Mouse (Mus musculus) thymus, postnatal 10 days (tissue): ENCODE data around the gene Scand1.
A peak's percentile ranks its signal among the peaks of the same experiment; 100 is the strongest.

ENCODE experiments used
- DNase-seq, 2 experiments: peaks; one replicate each; pipeline ENCODE4 v3.0.0; 2021; ENCODE audit warnings: low spot score in 2 of 2

Gene Scand1

DNA sequence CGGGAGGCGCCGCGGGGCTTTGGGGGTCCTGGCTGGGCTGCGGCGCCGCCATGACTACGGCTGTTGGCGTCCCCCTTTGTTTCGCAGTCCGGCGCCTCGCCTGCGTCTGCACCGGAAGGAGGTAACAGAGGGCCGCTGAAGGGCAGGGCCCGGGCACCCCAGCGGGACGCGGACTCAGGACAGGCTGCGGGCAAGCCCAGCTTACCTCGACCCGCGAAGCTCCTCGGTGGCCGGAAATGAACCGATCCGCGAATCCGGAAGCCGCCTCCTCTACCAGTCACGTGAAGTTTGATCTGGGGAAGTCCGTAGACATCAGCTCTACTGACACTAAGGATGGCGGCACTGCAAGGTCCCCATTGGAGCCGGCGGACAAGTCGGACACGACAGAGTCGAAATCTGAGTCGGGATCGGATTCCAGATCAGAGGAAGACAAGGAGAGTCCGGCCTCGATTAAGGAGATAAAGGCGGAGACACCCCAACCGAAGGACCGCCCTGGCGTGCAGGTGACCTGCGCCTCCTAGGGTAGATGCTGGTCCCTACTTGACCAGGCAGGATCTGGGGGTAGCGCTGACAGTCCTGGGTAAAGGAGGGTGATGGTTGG lies at the start of gene Scand1, which contains the start of gene Cnbd2:
Gene Scand1 (minus strand): TSS at position 408 of the 601 bp plus-strand sequence.
Gene Cnbd2 (plus strand): TSS at position 3 of the 601 bp plus-strand sequence.
- DNase-seq, result peak; percentile 71 to 75

DNA sequence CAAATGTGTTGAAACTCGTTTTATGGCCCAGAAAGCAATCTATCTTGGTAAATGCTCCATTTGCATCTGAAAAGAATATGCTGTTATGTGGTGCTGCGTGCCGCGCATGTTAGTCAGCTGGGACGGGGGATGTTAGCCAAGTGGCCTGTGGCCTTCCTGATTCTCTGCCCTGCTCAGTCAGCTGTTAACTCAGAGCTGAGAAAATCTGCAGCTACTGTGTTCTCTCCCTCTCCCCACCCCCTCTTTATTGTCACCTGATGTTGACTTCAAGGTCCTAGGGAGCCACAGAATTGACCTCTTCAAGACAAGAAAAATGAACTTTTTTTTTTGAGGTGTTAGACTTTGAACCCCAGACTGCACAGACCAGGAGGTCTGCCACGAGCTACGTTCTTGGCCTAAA lies 43.5 kb upstream of the Scand1 start:
- DNase-seq, result no peak

DNA sequence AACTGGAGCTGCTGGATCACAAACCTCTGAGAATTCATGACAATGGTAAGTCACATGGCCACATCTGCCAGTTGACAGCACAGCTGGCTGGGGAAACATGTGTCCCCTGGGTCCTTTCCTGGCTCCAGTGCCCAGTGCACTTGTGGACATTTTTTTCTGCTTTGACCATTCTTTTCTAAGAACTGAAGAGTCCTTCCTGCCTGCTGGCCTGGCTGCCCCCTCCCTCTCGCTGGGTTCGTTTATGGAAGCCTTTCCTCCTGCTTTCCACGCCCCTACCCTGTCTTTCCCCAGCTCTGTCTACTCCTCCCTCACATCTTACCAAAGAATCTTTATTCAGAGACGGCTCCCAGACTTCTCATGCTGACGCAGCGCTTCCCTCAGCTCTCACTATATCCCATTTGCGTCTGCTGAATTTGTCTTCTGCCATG lies 40.8 kb upstream of the Scand1 start:
- no peak for DNase-seq

DNA sequence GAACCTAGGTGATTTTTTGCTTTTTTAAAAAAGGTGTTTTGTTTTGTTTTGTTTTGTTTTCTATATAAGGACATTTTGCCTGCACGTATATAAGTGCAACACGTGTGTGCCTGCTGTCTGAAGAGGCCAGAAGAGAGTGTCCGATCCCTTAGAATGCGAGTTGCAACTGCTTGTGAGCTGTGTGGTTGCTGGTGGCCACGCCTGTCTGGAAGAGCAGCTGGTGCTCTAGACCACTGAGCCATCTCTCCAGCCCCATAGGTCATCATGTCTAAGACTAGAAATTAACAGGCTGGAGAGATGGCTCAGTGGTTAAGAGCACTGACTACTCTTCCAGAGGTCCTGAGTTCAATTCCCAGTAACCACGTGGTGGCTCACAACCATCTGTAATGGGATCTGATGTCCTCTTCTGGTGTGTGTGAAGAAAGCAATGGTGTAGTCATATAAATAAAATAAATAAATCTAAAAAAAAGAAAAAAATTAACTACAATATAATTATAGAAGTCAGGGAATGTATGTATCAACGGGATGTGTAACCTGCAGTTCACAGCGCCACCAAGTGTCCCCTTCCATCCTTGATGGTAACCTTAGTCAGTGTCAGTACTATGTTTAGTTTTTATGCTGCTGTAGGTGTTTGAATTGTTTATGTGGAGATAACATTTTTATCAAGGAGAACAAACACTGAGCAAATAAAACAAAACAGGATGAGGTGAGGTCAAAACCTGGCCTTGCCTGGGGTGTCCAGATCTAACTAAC lies 40.1 kb upstream of the Scand1 start:
- DNase-seq, result no peak

DNA sequence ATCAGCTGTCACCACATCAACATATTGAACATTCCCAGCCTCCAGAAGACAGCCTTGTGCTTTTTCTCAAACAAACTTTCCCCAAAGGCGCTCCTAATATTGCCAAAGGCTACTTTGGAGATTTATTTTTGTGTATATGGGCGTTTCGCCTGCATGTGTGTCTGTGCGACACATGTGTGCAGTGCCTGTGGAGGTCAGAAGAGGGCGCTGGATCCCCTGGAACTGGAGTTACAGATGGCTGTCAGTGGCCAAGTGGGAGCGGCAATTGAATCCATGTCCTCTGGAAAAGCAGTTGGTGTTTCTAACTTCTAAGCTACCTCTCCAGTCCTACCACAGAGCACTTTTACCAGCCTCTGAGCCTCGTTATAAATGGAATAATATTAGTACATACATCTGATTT lies 38.7 kb upstream of the Scand1 start:
- no peak for DNase-seq

DNA sequence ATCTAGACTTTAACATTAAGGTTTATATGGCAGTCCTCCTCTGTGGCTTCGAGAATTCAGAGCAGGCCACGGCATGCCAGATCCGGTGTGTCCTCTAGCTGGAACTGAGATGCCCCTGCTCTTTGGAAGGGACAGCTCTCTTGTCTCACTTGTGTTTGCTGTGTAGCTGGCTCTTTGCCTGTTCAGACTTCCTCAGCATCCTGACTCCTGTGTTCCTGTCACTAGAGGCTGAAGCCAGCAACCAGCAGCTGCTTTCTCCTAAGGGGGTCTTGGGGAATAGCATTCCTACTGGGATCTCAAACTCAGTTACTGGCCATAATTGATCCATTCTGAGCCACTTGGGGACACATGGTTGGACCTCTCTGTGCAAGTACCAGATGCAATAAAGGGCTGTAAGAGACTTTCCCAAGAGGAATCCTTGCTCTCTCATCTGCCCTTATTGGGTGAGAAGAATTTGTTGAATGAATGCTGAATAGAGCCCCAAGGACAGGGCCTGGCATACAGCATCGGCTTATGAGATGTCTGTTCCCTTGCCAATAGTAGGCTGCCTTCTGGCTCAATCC lies 36.9 kb upstream of the Scand1 start:
- no peak for DNase-seq

DNA sequence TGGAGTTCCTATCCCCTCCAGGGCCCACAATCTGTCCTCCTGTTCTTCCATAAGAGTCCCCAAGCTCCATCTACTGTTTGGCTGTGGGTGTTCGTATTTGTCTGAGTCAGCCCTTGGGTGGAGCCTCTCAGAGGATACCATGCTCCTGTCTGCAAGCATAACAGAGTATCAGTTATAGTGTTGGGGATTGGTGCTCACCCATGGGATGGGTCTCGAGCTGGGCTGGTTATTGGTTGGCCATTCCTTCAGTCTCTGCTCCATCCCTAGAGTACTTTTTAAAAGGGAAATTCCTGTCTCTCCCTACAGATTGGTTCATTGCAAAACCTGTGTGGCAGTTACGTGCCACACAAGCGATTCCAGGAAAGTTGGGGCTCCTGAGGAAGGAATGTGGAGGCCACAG lies 36.3 kb upstream of the Scand1 start:
- DNase-seq, result no peak

DNA sequence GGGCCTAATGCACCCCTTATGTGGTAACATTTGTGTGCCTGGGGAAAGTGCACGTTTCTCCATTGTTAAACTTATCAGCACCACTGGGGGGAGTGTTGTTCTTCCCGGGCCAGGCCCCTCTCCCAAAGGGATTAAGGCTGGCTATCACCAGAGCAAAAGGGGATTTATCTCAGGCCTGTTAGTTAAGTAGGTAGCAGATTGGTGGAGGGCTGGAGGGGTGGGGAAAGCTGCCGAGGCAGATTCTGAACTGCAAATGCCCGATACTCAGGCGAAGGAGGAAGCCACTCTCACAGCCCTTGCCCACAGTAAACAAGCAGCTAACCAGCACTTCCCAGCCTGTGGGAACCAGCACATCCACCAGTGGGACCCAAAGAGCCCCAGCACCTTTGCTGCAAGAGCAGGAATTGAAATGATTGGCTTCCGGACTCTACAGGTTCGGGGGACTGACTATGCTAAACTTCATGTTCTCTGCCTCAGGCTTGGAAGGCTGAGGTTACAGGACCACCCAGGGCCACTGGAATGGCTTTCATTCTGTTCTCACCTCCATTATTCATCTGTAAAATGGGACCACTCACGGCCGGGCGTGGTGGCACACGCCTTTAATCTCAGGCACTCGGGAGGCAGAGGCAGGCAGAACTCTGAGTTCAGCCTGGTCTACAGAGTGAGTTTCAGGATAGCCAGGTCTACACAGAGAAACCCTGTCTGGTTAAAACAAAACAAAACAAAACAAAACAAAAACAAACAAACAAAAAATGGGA lies 32.5 kb upstream of the Scand1 start:
- DNase-seq, result no peak

DNA sequence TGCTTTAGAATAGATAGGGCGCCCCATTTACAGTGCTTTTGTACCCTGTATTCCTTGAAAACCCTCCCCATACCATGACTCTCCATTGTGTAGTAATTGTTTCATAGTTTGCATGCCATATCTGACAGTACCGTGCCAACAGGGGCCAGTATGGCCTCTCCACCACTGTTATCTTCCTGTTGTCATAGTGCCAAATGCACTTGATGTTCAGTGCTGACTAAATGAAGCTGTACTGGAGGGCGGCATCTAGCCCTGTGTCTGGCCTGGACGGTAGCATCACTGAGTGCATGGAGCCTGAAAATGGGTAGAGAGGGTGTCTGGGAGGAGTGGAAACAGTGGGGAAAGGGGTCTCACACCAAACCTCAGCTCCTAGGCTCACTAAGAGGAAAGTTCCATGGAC lies 27.6 kb upstream of the Scand1 start:
- DNase-seq, result no peak

DNA sequence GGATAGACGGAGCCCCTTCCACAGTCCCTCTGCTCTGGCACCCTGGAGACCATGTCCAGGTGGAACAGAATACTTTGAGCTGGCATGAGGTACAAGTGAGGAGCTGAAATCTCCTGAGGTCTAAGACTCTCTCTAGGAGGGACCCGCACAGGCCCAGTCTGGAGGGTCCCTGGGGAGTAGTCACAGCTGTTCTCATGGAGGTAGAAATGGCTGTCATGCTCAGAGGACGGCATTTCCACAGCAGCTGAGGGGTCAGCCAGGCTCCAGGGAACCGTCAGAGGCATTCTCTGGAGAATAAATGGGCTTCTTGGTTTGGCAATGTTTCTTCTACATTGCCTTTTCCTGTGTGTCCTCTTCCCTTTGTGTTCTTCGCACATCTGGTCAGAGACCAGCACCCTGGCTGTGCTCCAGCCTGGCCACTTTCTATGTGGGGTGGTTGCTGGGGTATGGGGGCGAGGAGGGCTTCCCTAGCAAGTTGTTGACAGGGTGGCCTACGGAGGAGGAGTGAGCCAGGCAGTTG lies 19.0 kb upstream of the Scand1 start:
- no peak for DNase-seq

DNA sequence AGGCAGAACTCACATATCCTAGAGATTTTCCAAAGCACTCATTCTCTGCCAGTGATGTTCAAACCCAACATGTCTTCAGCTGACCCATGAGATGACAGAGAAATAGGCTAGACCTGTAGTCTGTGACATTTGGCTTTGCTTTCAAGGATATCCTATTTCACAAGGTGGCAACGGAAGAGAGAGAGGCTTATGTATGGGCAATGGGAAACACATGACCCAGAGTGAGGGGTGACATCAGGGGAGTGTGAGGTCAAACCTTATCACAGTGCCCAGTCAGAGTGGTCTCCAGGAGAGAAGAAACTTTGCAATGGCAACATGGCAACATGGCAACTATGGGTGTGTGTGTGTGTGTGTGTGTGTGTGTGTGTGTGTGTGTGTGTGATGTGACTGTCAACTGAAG lies 18.2 kb upstream of the Scand1 start:
- DNase-seq, result no peak

DNA sequence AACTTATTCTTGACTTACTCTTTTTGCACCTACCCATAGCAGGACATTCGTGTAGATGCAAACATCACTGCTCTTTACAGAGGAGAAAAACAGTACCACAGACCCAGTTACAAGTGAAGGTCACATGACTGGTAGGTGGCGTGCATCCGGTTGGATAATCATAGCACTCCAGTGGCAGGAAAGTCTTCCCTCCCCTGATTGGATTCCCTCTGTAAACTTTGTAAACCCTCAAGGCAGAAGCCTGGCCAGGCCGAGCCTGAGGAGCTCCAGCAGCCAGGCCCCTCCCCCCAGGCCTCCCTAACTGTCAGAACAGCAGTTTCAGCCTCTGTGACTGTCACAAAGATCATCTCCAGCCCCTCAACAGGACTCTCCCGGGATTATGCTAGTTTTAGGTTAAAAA lies 12.2 kb upstream of the Scand1 start:
- DNase-seq, result no peak

DNA sequence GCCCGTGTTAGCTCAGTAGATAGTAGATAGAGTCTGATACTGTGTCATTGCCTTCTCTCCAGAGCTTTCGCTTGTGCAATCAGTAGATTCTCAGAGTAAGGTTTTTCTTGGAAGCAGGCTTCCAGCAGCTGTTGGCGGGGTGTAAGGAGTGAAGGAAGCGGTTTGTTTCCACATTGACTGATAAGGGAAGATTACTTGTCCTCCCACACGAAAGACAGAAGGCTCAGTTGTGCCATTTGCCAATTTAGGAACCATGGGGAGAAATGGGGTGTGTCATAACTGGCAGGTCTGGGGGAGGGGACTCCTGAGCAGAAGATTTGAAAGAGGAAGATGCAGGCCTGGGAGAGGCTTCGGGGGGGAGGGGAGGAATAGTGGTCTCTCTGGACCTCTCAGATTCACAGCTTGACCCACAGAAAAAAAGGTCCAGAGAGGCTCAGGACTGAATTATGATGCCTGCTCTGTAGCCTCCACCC lies 11.6 kb upstream of the Scand1 start:
- DNase-seq, result no peak

DNA sequence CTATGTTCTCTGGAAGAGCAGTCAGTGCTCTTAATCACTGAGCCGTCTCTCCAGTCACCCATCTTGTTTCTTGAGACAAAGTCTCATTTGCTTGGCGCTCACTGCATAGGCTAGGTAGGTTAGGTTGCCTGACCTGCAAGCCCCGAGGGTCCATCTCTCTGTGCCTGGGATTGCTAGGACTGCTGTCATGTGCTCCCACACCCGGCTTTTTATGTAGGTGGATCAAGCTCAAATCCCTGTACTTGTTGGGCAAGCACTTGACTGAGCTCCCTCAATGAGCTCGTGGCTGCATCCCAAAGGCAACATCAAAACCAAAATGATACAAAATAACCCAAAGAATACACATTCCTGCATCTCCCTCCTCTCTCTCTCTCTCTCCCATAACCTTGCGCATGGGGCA lies 9.0 kb upstream of the Scand1 start:
- no peak for DNase-seq

DNA sequence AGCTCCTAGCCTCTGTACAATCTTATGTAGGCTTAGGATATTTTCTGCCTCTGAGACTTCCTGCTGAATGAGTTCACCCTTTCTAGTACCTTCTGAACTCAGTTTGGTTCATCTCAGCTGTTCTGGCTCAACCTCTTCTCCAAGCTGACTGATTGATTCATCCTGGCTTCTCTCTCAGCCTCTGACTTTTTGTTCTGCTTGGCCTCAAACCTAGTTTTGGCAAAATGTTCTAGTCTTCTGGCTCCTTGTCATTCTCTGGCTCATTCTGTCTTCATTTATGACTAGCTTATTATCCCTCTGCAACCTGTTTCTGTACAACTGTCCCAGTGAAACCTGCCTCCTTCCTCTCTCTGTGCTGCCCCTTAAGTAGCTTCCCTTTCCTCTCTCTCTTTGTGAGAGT lies 6.0 kb upstream of the Scand1 start:
- DNase-seq, result no peak

DNA sequence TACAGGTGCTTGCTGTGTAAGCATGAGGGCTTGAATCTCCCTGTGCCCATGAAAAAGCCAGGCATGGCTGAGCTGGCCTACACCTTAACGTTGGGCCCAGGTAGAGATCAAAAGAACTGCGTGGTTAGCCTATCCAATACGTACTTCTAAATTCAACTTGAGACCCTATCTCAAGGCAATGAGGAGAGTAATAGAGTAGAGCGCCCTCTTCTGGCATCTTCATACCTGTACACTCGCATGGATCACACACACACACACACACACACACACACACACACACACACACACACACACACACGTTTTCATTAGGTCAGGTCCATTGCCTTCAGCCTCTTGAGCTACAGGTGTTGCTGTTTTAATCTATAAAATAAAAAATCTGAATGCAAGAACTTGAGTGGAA lies 2.3 kb upstream of the Scand1 start:
- DNase-seq, result no peak

DNA sequence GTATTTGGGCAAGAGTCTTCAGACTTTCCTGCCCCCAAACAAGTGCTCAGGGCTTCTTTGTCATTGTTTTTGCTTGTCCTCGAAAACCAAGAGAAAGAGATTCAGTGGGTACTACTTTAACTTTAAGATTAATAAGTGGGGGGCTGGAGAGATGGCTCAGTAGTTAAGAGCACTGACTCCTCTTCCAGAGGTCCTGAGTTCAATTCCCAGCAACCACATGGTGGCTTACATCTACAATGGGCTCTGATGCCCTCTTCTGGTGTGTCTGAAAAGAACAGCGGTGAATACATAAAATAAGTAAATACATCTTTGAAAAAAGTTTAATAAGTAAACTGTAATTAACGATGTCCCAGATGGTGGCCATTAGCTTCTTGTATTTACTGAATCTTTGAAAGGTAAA lies 649 bp upstream of the Scand1 start:
- DNase-seq, result no peak

DNA sequence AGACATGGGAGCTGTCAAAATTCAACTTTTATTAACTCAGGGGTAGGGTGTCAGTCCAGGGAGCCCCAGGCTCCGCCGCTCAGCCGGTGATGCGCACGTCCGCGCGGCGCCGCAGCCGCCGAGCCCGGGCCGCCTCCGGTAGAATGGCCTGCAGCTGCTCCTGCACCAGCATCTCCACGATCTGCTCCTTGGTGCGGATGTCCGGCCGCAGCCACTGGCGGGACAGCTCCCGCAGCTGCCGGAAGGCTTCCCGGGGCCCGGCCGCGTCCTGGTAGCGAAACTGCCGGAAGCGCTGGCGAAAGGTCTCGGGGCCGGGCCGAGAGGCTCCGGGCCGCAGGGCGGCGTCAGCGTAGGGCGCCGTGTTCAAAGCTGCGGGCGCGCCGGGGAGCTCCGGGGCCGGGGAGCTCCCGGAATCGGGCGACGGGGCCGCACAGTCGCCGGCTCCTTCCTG lies 638 bp downstream of the Scand1 start:
- DNase-seq, result peak; percentile 30 to 44

DNA sequence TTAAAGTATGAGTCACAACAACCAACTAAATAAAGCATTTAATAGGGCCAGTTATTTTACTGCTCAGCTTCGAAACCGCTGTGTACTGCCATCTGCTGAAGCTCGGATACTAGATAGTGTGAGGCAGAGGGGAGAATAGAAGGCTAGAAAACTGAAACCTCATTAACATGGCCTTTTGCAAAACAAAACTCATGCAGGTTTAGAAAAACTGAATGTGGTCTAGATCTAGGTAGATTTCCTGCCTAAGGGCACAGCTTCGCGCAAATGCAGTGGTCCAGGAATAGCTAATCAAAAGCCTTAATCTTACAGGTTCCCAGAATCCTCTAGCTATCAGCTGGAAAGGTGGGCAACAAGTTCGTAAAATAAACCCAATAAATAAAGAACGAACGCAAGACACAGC lies 1.1 kb downstream of the Scand1 start:
- DNase-seq, result no peak

DNA sequence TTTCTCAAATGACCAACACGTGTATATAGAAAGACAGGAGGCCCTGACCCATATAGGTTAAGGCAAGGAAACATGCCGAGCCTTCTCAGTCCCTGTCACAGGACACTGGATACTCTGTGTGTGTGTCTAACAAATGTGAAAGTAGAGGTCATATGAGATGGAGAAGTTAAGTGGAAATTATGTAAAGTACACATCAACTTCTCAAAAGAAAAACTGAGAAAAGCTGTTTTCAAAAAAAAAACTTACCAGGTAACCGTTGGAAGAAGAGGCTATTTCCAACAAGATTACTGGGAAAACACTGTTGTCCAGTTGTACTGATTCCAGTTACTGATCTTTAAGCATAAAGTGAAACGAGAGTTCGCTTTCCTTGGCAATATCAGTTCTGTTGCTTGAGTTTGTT lies 1.6 kb downstream of the Scand1 start:
- no peak for DNase-seq

DNA sequence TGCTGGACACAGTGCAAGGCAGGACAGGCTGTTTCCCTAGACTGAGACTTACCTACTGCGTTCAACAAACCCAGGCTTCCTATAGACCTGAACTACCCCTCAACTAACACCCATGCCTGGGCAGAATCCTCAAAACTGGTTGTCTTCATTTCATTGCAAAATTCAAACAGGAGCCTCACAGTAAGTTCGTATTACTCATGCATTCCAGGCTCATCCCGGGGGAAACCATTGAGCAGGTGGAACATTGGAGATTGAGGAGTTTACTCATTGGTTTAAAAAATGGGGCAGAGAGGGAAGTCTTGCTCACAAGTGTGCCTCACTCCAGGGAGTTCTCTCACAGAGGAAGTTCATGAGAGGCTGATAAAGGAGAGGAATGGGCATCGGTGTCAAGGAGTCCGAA lies 2.0 kb downstream of the Scand1 start:
- DNase-seq, result no peak

DNA sequence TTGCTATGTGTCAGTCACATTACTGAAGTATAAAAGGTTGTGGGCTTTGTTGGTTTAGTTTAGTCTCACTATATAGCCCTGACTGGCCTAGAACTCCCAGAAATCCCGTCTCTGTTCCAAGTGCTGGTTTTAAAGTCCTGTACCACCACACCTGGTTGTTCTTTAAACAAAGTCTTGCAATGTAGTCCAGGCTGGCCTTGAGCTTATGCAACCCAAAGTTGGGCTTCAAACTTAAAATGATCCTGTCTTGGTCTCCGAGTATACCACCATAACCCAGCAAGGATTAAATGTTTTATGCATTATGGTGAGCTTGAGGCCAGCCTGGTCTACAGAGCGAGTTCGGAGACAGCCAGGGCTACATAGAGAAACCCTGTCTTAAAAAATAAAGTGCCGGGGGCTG lies 2.6 kb downstream of the Scand1 start:
- DNase-seq, result no peak
